Mouse (Mus musculus) thymus, adult 18-20 months (tissue): ENCODE measurements around the gene Taar8a.
"Not testable (repeated sequence)": the region's sequence is repeated elsewhere in the genome, so short reads cannot be mapped to it uniquely, and the experiment has no call there.

Experiments
- DNase-seq, 2 experiments: peaks; one replicate each; pipeline ENCODE4 v3.0.0; 2022; ENCODE audit warnings: mixed read lengths in 2 of 2

Taar8a gene

GRCm38 (mm10) chr10:24076200-24076599, at the start of gene Taar8a:
Gene Taar8a, plus strand, starts transcription at chr10:24076500.
- not testable (repeated sequence) for DNase-seq

- DNase-seq, result no peak
These were observed 49.4 kb upstream of the Taar8a start, which contains the start of gene Taar7d for GRCm38 (mm10) chr10:24026922-24027321. Gene Taar7d, plus strand, starts transcription at chr10:24027222.

DNA sequence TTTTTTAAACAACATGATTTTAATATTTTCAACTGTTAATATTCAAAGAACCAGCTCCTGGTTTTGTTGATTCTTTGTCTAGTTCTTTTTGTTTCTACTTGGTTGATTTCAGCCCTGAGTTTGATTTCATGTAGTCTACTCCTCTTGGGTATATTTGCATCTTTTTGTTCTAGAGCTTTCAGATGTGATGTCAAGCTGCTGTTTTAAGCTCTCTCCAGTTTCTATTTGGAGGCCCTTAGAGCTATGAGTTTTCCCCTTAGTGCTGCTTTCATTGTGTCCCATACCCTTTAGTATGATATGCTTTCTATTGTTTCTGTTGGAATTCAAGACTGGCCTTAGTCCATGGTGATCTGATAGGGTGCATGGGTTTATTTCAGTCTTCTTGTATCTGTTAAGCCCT, 45.0 kb upstream of the Taar8a start:
- no peak for DNase-seq

DNA sequence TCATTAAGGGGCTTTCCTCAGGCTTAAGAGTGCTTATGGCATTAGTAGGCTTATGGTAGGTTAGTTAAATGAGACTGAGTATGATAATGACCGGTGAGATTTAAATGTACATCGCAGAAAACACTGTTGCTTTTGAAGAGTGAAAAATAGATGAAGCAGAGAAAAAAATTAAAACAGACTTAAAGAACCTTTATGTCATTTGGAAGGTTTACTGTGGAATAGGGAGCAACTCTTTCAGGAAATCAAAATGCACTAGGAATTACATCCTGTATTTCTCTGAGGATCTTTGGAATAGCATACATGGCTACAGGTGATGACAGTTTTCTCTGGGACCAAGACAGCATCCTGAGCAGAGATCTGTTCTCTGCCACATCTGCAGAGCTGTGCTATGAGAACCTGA, 39.0 kb upstream of the Taar8a start, which contains the start of gene Taar7e:
TSS of gene Taar7e (plus strand) at position 301 of the 400 bp plus-strand sequence.
- no peak for DNase-seq

- no peak for DNase-seq
These were observed 36.0 kb upstream of the Taar8a start for GRCm38 (mm10) chr10:24040120-24040869.

DNA sequence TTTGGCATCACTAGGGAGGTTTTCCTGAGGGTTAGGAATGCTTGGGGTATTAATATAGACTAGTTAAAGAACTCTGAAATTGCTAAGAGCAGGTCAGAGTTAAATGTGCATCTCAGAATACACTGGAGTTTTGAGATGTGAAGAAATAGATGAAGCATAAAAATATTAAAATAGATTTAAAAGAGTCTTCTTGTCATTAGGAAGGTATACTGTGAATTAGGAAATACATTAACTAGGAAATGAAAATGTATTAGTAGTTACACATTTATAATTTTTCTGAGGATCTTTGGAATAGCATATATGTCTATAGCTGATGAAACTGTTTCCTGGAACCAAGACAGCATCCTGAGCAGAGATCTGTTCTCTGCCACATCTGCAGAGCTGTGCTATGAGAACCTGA, 27.1 kb upstream of the Taar8a start, which contains the start of gene Taar7f:
TSS of gene Taar7f (plus strand) at position 301 of the 400 bp plus-strand sequence.
- no peak for DNase-seq

GRCm38 (mm10) chr10:24052039-24052438, 24.3 kb upstream of the Taar8a start:
- no peak for DNase-seq

GRCm38 (mm10) chr10:24058986-24059385, 17.3 kb upstream of the Taar8a start:
- DNase-seq, result no peak

DNA sequence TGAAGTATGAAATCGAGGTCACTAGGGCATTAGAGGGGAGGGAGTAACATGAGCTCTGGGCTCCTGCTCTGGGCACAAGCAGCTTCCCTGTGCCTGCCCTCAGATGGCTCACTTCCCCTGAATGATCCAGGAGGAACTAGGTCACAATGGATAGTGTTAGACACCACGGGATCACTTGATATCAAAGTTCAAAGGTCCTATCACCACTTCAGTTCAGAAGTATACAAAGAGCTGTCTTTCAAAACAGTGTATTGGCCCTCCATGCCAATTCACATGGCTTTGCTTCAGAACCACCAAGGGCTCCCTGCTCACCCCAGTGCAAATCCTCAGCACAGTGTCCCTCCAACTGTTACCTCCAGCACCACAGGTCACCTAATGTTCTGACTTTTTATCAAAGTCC, 1.5 kb upstream of the Taar8a start:
- not testable (repeated sequence) for DNase-seq

- DNase-seq, result no peak
These were observed 3.9 kb downstream of the Taar8a start for GRCm38 (mm10) chr10:24080166-24080565.

DNA sequence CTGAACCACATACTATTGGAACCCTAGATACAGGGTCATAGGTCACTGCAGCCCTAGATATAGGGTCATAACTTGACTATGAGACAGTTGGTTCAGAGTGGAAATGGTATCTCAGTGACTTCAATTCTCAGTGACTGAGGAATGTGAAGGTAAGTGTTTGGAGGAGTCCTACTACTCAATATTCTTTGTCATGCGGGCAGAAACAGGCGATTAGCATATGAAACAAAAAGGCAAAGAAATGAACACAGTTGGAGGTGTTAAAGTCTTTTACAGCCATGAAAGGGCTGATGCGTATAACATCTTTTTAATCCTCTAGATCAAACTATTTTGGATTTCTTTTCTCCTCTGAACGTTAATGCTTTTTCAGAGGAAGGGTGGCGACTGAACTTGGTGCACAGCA, 9.6 kb downstream of the Taar8a start:
- DNase-seq, result no peak

GRCm38 (mm10) chr10:24086555-24086954, 10.3 kb downstream of the Taar8a start:
- DNase-seq, result no peak

GRCm38 (mm10) chr10:24087168-24087567, 10.9 kb downstream of the Taar8a start:
- no peak for DNase-seq

DNA sequence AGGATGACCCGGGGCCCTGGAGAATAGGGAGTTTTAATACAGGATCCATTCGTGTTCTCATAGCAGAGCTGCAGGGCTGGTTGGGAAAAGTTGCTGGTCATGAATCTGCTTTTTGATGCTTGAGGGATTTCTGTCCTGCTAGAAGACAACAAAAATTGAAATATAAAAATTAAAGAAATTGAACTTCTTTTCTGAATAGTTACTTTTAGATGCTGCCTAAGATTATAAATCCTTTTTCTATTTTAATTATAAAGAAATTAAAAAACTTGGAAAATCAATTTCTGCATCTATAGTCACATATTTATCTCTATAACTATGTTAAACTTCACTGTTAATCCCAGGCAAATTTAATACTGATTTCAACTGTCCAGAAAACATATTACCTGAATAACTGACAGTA, 15.9 kb downstream of the Taar8a start, which contains the start of gene Taar8b:
TSS of gene Taar8b (minus strand) at position 101 of the 400 bp plus-strand sequence.
- DNase-seq, result no peak

DNA sequence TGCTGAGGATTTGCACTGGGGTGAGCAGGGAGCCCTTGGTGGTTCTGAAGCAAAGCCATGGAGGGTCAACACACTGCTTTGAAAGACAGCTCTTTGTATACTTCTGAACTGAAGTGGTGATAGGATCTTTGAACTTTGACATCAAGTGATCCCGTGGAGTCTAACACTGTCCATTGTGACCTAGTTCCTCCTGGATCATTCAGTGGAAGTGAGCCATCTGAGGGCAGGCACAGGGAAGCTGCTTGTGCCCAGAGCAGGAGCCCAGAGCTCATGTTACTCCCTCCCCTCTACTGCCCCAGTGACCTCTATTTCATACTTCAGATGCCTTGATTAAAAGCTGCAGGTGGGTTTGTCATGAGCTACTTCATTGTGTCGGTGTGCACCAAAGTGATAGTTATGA, 20.7 kb downstream of the Taar8a start:
- not testable (repeated sequence) for DNase-seq

DNA sequence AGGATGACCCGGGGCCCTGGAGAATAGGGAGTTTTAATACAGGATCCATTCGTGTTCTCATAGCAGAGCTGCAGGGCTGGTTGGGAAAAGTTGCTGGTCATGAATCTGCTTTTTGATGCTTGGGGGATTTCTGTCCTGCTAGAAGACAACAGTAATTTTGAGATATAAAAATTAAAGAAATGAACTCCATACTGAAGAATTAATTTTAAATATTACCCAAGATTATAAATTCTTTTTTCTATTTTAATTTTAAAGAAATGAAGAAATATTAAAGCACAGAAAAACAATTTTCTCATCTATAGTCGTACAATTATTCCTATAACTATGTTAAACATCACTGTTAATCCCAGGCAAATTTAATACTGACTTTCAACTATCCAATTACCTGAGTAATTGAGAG, 25.5 kb downstream of the Taar8a start, which contains the start of gene Taar8c:
TSS of gene Taar8c (minus strand) at position 101 of the 400 bp plus-strand sequence.
- DNase-seq, result not testable (repeated sequence)

DNA sequence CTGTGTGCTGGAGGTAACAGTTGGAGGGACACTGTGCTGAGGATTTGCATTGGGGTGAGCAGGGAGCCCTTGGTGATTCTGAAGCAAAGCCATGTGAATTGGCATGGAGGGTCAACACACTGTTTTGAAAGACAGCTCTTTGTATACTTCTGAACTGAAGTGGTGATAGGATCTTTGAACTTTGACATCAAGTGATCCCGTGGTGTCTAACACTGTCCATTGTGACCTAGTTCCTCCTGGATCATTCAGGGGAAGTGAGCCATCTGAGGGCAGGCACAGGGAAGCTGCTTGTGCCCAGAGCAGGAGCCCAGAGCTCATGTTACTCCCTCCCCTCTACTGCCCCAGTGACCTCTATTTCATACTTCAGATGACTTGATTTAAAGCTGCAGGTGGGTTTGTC, 27.0 kb downstream of the Taar8a start:
- DNase-seq, result not testable (repeated sequence)

- DNase-seq, result no peak
These were observed 31.4 kb downstream of the Taar8a start for GRCm38 (mm10) chr10:24107747-24108146.

GRCm38 (mm10) chr10:24108236-24108635, 31.9 kb downstream of the Taar8a start:
- DNase-seq, result no peak

- DNase-seq, result not testable (repeated sequence)
These were observed 33.1 kb downstream of the Taar8a start, which contains the start of gene Taar9 for GRCm38 (mm10) chr10:24109434-24109833. Gene Taar9, minus strand, starts transcription at chr10:24109534.

DNA sequence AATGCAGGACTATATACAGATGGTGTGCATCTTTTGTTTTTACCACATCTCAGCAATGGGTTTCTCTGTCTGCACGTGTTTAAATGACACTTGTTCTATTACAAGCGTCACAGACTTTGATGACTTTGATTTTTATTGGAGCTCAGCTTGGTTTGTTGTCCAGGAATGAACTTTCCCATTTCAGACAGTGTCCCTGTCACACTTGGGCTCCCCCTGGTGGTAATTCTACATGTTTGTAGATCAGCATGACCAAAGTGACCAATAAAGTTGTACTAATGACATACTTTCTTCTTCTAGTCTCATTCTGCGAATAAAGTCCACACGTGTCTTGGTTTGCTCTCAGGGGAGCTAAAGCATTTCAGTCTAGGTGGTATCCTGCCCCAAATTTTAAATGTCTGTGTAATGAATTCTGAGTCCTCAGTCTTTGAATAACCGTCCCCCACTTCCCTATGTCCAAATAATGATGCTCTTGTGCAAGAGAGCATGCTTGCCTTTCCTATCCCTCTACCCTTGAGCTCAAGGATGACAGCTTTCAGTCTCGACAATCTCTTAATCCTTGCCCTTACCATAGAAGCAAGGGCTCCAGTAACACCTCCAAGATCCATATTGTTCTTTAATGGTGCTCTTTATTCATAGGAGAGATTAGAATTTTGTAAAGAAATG, 34.9 kb downstream of the Taar8a start:
- DNase-seq, result no peak
